ENCODE assay signal across 9 mouse cellular contexts in genomic region chr7:100658093-100658578, GRCm38 (mm10). TPM values are rescaled to one million over a fixed set of nuclear protein-coding genes. Genes with fewer than 3 reads are reported as not detected.
DNase-seq lines count a peak whose midpoint lies in the region; ATAC-seq lines count a peak whose summit lies in the region.
"Had no signal": no experiment of that assay in that cellular context is flagged by ENCODE, and none has a peak within 500 bp of the region (broad histone marks: within the 10 kb centered on the region; RNA-seq: fewer than 3 reads in every experiment).

No protein-coding gene starts in this region.

- no peaks in the 10 kb centered on the region for H3K36me3 ChIP-seq in limb, embryonic 11.5 days (ENCODE audit: control insufficient read depth, insufficient read depth, low read length)
- no peaks in the 10 kb centered on the region for H3K36me3 ChIP-seq in midbrain, embryonic 12.5 days

- H3K27me3 ChIP-seq in limb, embryonic 11.5 days (ENCODE audit: control insufficient read depth, insufficient read depth, low read length), result no peaks in the 10 kb centered on the region
- no peaks in the 10 kb centered on the region for H3K27me3 ChIP-seq in midbrain, embryonic 12.5 days
- H3K27me3 ChIP-seq: Patski had no signal

- H3K9ac ChIP-seq in limb, embryonic 11.5 days (ENCODE audit: low read length), result no peak overlapping the region
- H3K9ac ChIP-seq in midbrain, embryonic 12.5 days (replicated peaks), result no peak overlapping the region

- H3K9me3 ChIP-seq in limb, embryonic 11.5 days (ENCODE audit: control insufficient read depth, low read length), result no peaks in the 10 kb centered on the region
- H3K9me3 ChIP-seq in midbrain, embryonic 12.5 days, result no peaks in the 10 kb centered on the region

- ATAC-seq in limb, embryonic 11.5 days (ENCODE audit: insufficient number of reproducible peaks, low FRiP score, low TSS enrichment, low read depth), result 0 out of 2 replicates have a peak, but pooled peaks have one; percentile 24
- ATAC-seq in midbrain, embryonic 12.5 days (ENCODE audit: low FRiP score, low read depth), result no peak; the same call in 1 of the 2 replicates
- no peak for ATAC-seq in megakaryocyte, adult 5-6 weeks (ENCODE audit: poor library complexity, severe bottlenecking)
- ATAC-seq in inflammation-experienced regulatory T-cells, adult 6 months, result no peak
- ATAC-seq: Patski had no signal

- no peak overlapping the region for H3K4me3 ChIP-seq in limb, embryonic 11.5 days (ENCODE audit: low read depth, low read length)
- no peak overlapping the region for H3K4me3 ChIP-seq in midbrain, embryonic 12.5 days

- H3K27ac ChIP-seq in limb, embryonic 11.5 days (replicated peaks; ENCODE audit: low read depth, low read length), result no peak overlapping the region
- H3K27ac ChIP-seq in midbrain, embryonic 12.5 days (replicated peaks), result no peak overlapping the region

- peak; percentile 58 for DNase-seq in layer of hippocampus, adult 11-12 months (ENCODE audit: low spot score)
- DNase-seq in layer of hippocampus, adult 9-10 months (ENCODE audit: low spot score), result no peak
- DNase-seq in embryo, embryonic 10 days (ENCODE audit: low spot score), result peak; percentile 52
- peak; percentile 36 for DNase-seq in heart, postnatal 4 days
- DNase-seq in limb, embryonic 11.5 days (ENCODE audit: low spot score), result peak; percentile 65

- peak overlapping the region; percentile 15; the same call in 1 of the 2 replicates for H3K4me2 ChIP-seq in limb, embryonic 11.5 days (ENCODE audit: low read depth, severe bottlenecking)
- peak overlapping the region; percentile 24 for H3K4me2 ChIP-seq in midbrain, embryonic 12.5 days (replicated peaks)

- peaks cover 2% of the 10 kb centered on the region; the same call in 1 of the 2 replicates for H3K4me1 ChIP-seq in limb, embryonic 11.5 days (ENCODE audit: control insufficient read depth, insufficient read depth, low read length)
- H3K4me1 ChIP-seq in midbrain, embryonic 12.5 days, result peaks cover 20% of the 10 kb centered on the region

- WGBS in limb, embryonic 11.5 days, result 35% methylated on average over 18 of the region's 18 CpGs
- WGBS in midbrain, embryonic 12.5 days, result 29% methylated on average over 18 of the region's 18 CpGs

RNA-seq across cellular contexts. Expression of gene Plekhb1, which starts 4.1 kb away (rescaled TPM):
- total RNA-seq in heart, postnatal 4 days (2021), result 1 to 10 TPM in 1 of 2 experiments, under 1 TPM in 1; 0.65 to 1.5 TPM
- 1.3 and 1.6 TPM in 2 replicates for polyA plus RNA-seq in limb, embryonic 11.5 days (2014; fragmentation: Nextera tagmentation; extraction: Ambion mirVana)
- polyA plus RNA-seq in midbrain, embryonic 12.5 days (2016; fragmentation: Nextera tagmentation; extraction: Ambion mirVana), result 3.8 and 4.7 TPM in 2 replicates
- total RNA-seq in megakaryocyte, adult 5-6 weeks (2015), result not detected in 2 replicates
- total RNA-seq in megakaryocyte, adult 5-6 weeks (2017), result not detected in 2 replicates
- under 1 TPM in 2 of 3 experiments, not detected in 1; 0.13 to 0.20 TPM for polyA plus RNA-seq in inflammation-experienced regulatory T-cells, adult 6 months (2017; shearing (Covaris generic))

RNA-seq across cellular contexts. Expression of gene Fam168a, which starts 48.3 kb away (rescaled TPM):
- total RNA-seq in heart, postnatal 4 days (2021), result 10 to 100 TPM; 55.1 to 58.6 TPM
- 46.2 and 49.7 TPM in 2 replicates for polyA plus RNA-seq in limb, embryonic 11.5 days (2014; fragmentation: Nextera tagmentation; extraction: Ambion mirVana)
- 52.6 and 59.0 TPM in 2 replicates for polyA plus RNA-seq in midbrain, embryonic 12.5 days (2016; fragmentation: Nextera tagmentation; extraction: Ambion mirVana)
- 20.3 and 28.4 TPM in 2 replicates for total RNA-seq in megakaryocyte, adult 5-6 weeks (2015)
- total RNA-seq in megakaryocyte, adult 5-6 weeks (2017), result 9.9 and 16.7 TPM in 2 replicates
- polyA plus RNA-seq in inflammation-experienced regulatory T-cells, adult 6 months (2017; shearing (Covaris generic)), result 10 to 100 TPM; 13.4 to 35.3 (median 26.6) TPM

RNA-seq across cellular contexts. Expression of gene Mrpl48, which starts 50.0 kb away (rescaled TPM):
- 10 to 100 TPM; 74.9 to 78.5 TPM for total RNA-seq in heart, postnatal 4 days (2021)
- polyA plus RNA-seq in limb, embryonic 11.5 days (2014; fragmentation: Nextera tagmentation; extraction: Ambion mirVana), result 56.8 and 66.9 TPM in 2 replicates
- polyA plus RNA-seq in midbrain, embryonic 12.5 days (2016; fragmentation: Nextera tagmentation; extraction: Ambion mirVana), result 67.7 and 69.4 TPM in 2 replicates
- total RNA-seq in megakaryocyte, adult 5-6 weeks (2015), result 49.4 and 54.0 TPM in 2 replicates
- 62.2 and 83.3 TPM in 2 replicates for total RNA-seq in megakaryocyte, adult 5-6 weeks (2017)
- polyA plus RNA-seq in inflammation-experienced regulatory T-cells, adult 6 months (2017; shearing (Covaris generic)), result 10 to 100 TPM; 62.3 to 77.2 (median 72.0) TPM

RNA-seq across cellular contexts. Expression of gene Rab6a, which starts 50.9 kb away (rescaled TPM):
- total RNA-seq in heart, postnatal 4 days (2021), result 10 to 100 TPM; 84.1 to 84.7 TPM
- 128 TPM in 2 replicates for polyA plus RNA-seq in limb, embryonic 11.5 days (2014; fragmentation: Nextera tagmentation; extraction: Ambion mirVana)
- polyA plus RNA-seq in midbrain, embryonic 12.5 days (2016; fragmentation: Nextera tagmentation; extraction: Ambion mirVana), result 162 and 179 TPM in 2 replicates
- total RNA-seq in megakaryocyte, adult 5-6 weeks (2015), result 102 and 106 TPM in 2 replicates
- total RNA-seq in megakaryocyte, adult 5-6 weeks (2017), result 87.5 and 100 TPM in 2 replicates
- polyA plus RNA-seq in inflammation-experienced regulatory T-cells, adult 6 months (2017; shearing (Covaris generic)), result 10 to 100 TPM; 12.0 to 13.4 (median 12.4) TPM
